Mouse (Mus musculus) spleen, postnatal 14 days (tissue): Measurements from ENCODE around the gene Nuak2.
A peak's percentile ranks its signal among the peaks of the same experiment; 100 is the strongest.
"Not testable (repeated sequence)": the region's sequence is repeated elsewhere in the genome, so short reads cannot be mapped to it uniquely, and the experiment has no call there.

Source experiments
- DNase-seq, 2 experiments: peaks; one replicate each; pipeline ENCODE4 v3.0.0; 2021 to 2022; ENCODE audit warnings: low spot score in 2 of 2

Gene Nuak2

GRCm38 (mm10) chr1:132327477-132327876 is 11.6 kb downstream of the Nuak2 start:
- DNase-seq: no peak

GRCm38 (mm10) chr1:132328565-132328964 is 12.6 kb downstream of the Nuak2 start:
- DNase-seq: no peak

GRCm38 (mm10) chr1:132329656-132330055 is 13.7 kb downstream of the Nuak2 start:
- DNase-seq: no peak

GRCm38 (mm10) chr1:132330397-132330796 is 14.5 kb downstream of the Nuak2 start:
- DNase-seq: no peak

GRCm38 (mm10) chr1:132331283-132331682 is 15.4 kb downstream of the Nuak2 start:
- no peak for DNase-seq

GRCm38 (mm10) chr1:132333201-132333600 is 17.3 kb downstream of the Nuak2 start:
- DNase-seq: no peak

- DNase-seq: no peak
Observed at GRCm38 (mm10) chr1:132333675-132334141, 17.8 kb downstream of the Nuak2 start.

GRCm38 (mm10) chr1:132334178-132334801 is 18.4 kb downstream of the Nuak2 start:
- no peak for DNase-seq

GRCm38 (mm10) chr1:132335378-132335965 is 19.5 kb downstream of the Nuak2 start:
- DNase-seq: no peak

GRCm38 (mm10) chr1:132336921-132337320 is 21.0 kb downstream of the Nuak2 start:
- DNase-seq: no peak

GRCm38 (mm10) chr1:132338027-132338660 is 22.2 kb downstream of the Nuak2 start:
- no peak for DNase-seq

GRCm38 (mm10) chr1:132341731-132342501 is 26.0 kb downstream of the Nuak2 start:
- DNase-seq: peak; percentile 63 to 72

- DNase-seq: no peak
Observed at GRCm38 (mm10) chr1:132342518-132342917, 26.6 kb downstream of the Nuak2 start.

- DNase-seq: no peak
Observed at GRCm38 (mm10) chr1:132343191-132343590, 27.3 kb downstream of the Nuak2 start.

GRCm38 (mm10) chr1:132343656-132344055 is 27.7 kb downstream of the Nuak2 start:
- no peak for DNase-seq

- DNase-seq: no peak
Observed at GRCm38 (mm10) chr1:132345514-132345913, 29.6 kb downstream of the Nuak2 start.

GRCm38 (mm10) chr1:132346134-132346851 is 30.4 kb downstream of the Nuak2 start:
- no peak for DNase-seq

GRCm38 (mm10) chr1:132346951-132347350 is 31.0 kb downstream of the Nuak2 start:
- DNase-seq: no peak

GRCm38 (mm10) chr1:132348401-132348800 is 32.5 kb downstream of the Nuak2 start:
- no peak for DNase-seq

GRCm38 (mm10) chr1:132349049-132349448 is 33.1 kb downstream of the Nuak2 start:
- not testable (repeated sequence) for DNase-seq

- not testable (repeated sequence) for DNase-seq
Observed at GRCm38 (mm10) chr1:132349601-132350000, 33.7 kb downstream of the Nuak2 start.

GRCm38 (mm10) chr1:132351058-132351457 is 35.1 kb downstream of the Nuak2 start:
- no peak for DNase-seq
